Mouse (Mus musculus) bone marrow macrophage, adult 2 months (primary cell): ENCODE results near the gene Mid1.
"Not testable (repeated sequence)": the region's sequence is repeated elsewhere in the genome, so short reads cannot be mapped to it uniquely, and the experiment has no call there.

Source experiments
- CTCF ChIP-seq: IDR thresholded peaks from 2 replicates; pipeline ENCODE4 v1.5.1; 2012; ENCODE audit warnings: low read depth, mild to moderate bottlenecking, low read length, moderate library complexity
- POLR2A ChIP-seq: IDR thresholded peaks from 2 replicates; pipeline ENCODE4 v1.6.1; 2012; ENCODE audit warnings: mild to moderate bottlenecking, low read depth, low read length, borderline replicate concordance

- not testable (repeated sequence) for TF ChIP-seq CTCF, POLR2A
Measured at GRCm38 (mm10) chrX:169996926-169997325, 311.9 kb downstream of the Mid1 start.
